Mouse (Mus musculus): ENCODE data around the gene Tnip2. TPM values are rescaled to one million over a fixed set of nuclear protein-coding genes. Genes with fewer than 3 reads are reported as not detected.

Gene Tnip2
- polyA plus RNA-seq, 1 experiment: 22.0 TPM

DNA sequence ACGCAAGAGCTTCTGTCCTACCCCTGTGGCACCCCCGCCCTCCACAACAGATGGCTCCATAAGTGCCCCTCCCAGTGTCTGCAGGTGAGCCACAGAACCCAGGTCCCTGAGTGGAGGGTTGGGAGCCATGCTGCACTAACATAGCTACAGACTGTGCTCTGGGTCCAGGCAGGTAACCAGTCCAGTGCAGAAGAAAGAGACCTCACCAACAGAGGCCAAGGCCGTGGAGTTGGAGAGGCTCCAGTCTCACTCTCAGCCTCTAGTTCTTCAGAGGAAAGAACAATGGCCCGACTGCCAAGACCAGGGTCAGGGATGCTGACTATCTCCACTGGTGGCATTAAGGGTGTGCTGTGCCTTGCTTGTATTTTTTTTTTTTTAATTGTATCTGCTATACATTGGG lies 52.5 kb downstream of the Tnip2 start:
- no peak overlapping the region for H3K4me3 ChIP-seq (ENCODE audit: control insufficient read depth, insufficient read depth, low read length)
- H3K27ac ChIP-seq (ENCODE audit: control insufficient read depth, insufficient read depth, low read length): no peak overlapping the region
- DNase-seq: no peak
- TF ChIP-seq CTCF (IDR thresholded peaks at IDR 0.05; ENCODE audit: borderline replicate concordance, control insufficient read depth, extremely low read depth, insufficient read depth, low read length, poor library complexity) (no peak), POLR2A (IDR thresholded peaks at IDR 0.05; ENCODE audit: control insufficient read depth, extremely low read depth, insufficient read depth, low read length, poor library complexity) (no peak)
- peaks cover 10% of the 10 kb centered on the region for H3K4me1 ChIP-seq (replicated peaks; ENCODE audit: control insufficient read depth, insufficient read depth, low read length)
- WGBS: 97% methylated on average over 4 of the region's 4 CpGs
- H3K27me3 ChIP-seq (ENCODE audit: control insufficient read depth, insufficient read depth, low read length): no peaks in the 10 kb centered on the region
- H3K36me3 ChIP-seq (ENCODE audit: control insufficient read depth, insufficient read depth, low read length): peaks cover 68% of the 10 kb centered on the region

DNA sequence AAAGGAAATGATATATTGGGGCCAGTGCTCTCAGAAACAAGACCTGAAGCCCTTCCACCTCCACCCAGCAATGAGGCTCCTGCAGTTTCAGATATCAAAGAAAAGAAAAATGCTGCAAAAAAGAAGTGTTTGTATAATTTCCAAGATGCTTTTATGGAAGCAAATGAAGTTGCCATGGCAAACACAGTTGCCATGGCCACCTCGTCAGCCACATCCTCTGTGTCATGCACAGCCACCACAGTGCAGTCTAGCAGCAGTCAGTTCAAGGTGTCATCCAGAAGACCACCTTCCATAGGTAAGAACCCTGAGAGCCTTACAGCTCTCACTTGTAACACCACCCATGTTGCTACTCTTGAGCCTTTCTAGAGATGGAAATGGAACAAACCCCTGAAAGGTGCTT lies 54.8 kb downstream of the Tnip2 start:
- no peak for DNase-seq
- WGBS: 87% methylated on average over 1 of the region's 1 CpGs
- Histone ChIP-seq H3K27me3 (ENCODE audit: control insufficient read depth, insufficient read depth, low read length) (no peaks in the 10 kb centered on the region), H3K36me3 (ENCODE audit: control insufficient read depth, insufficient read depth, low read length) (peaks cover 55% of the 10 kb centered on the region), H3K4me1 (replicated peaks; ENCODE audit: control insufficient read depth, insufficient read depth, low read length) (no peaks in the 10 kb centered on the region), H3K4me3 (ENCODE audit: control insufficient read depth, insufficient read depth, low read length) (no peak overlapping the region), H3K27ac (ENCODE audit: control insufficient read depth, insufficient read depth, low read length) (no peak overlapping the region)
- TF ChIP-seq CTCF (IDR thresholded peaks at IDR 0.05; ENCODE audit: borderline replicate concordance, control insufficient read depth, extremely low read depth, insufficient read depth, low read length, poor library complexity) (no peak), POLR2A (IDR thresholded peaks at IDR 0.05; ENCODE audit: control insufficient read depth, extremely low read depth, insufficient read depth, low read length, poor library complexity) (no peak)

GRCm38 (mm10) chr5:34446207-34446606 lies 67.6 kb downstream of the Tnip2 start:
- no peak overlapping the region for H3K27ac ChIP-seq (ENCODE audit: control insufficient read depth, insufficient read depth, low read length)
- TF ChIP-seq POLR2A (IDR thresholded peaks at IDR 0.05; ENCODE audit: control insufficient read depth, extremely low read depth, insufficient read depth, low read length, poor library complexity) (no peak), CTCF (IDR thresholded peaks at IDR 0.05; ENCODE audit: borderline replicate concordance, control insufficient read depth, extremely low read depth, insufficient read depth, low read length, poor library complexity) (no peak)
- H3K36me3 ChIP-seq (ENCODE audit: control insufficient read depth, insufficient read depth, low read length): peaks cover 63% of the 10 kb centered on the region
- no peaks in the 10 kb centered on the region for H3K27me3 ChIP-seq (ENCODE audit: control insufficient read depth, insufficient read depth, low read length)
- 93% methylated on average over 9 of the region's 9 CpGs for WGBS
- no peak for DNase-seq
- no peak overlapping the region for H3K4me3 ChIP-seq (ENCODE audit: control insufficient read depth, insufficient read depth, low read length)
- H3K4me1 ChIP-seq (replicated peaks; ENCODE audit: control insufficient read depth, insufficient read depth, low read length): no peaks in the 10 kb centered on the region

Other genes starting within 250 kb of the Tnip2 start
- gene Zfyve28, start 225.5 kb downstream of the Tnip2 start, polyA plus RNA-seq (2012; rRNA removed): 30.1 and 39.1 TPM in 2 replicates
- gene Cfap99, start 225.4 kb downstream of the Tnip2 start, polyA plus RNA-seq (2012; rRNA removed): not detected in 2 replicates
- gene Rnf4, start 177.7 kb downstream of the Tnip2 start, polyA plus RNA-seq (2012; rRNA removed): 110 and 125 TPM in 2 replicates
- gene Fam193a, start 144.1 kb downstream of the Tnip2 start, polyA plus RNA-seq (2012; rRNA removed): 118 and 130 TPM in 2 replicates
- gene Sh3bp2, start 11.8 kb upstream of the Tnip2 start, polyA plus RNA-seq (2012; rRNA removed): 33.8 and 40.6 TPM in 2 replicates
- gene Add1, start 59.7 kb upstream of the Tnip2 start, polyA plus RNA-seq (2012; rRNA removed): 219 and 224 TPM in 2 replicates
- gene Mfsd10, start 123.2 kb upstream of the Tnip2 start, polyA plus RNA-seq (2012; rRNA removed): 217 TPM in 2 replicates
- gene Nop14, start 146.2 kb upstream of the Tnip2 start, polyA plus RNA-seq (2012; rRNA removed): 18.4 and 19.5 TPM in 2 replicates
- gene Grk4, start 146.4 kb upstream of the Tnip2 start, polyA plus RNA-seq (2012; rRNA removed): 3.6 and 4.2 TPM in 2 replicates
- gene Htt, start 247.7 kb upstream of the Tnip2 start, polyA plus RNA-seq (2012; rRNA removed): 26.0 and 28.3 TPM in 2 replicates